ENCODE assay signal across 8 mouse cellular contexts in genomic region chr2:83812483-83813272, GRCm38 (mm10). TPM values are rescaled to one million over a fixed set of nuclear protein-coding genes. Genes with fewer than 3 reads are reported as not detected.
A peak's percentile ranks its signal among the peaks of the same experiment; 100 is the strongest.
DNase-seq lines count a peak whose midpoint lies in the region; ATAC-seq and TF ChIP-seq lines count a peak whose summit lies in the region.

Fam171b (plus strand) TSS chr2:83812636.

- intact Hi-C loops in left cerebral cortex, postnatal 14 days (cut with DNase I), result loop anchor here (5.0 to 10.0 kb wide), 2 partner anchors 85 to 612 kb away; partner anchors contain the start of gene Calcrl

- H3K4me2 ChIP-seq in intestine, embryonic 14.5 days (ENCODE audit: low read length), result peak within 1 kb of the TSS; percentile 77

- DNase-seq in gastrocnemius, postnatal 25 days, result peak; percentile 72
- DNase-seq in intestine, embryonic 14.5 days (ENCODE audit: low spot score), result peak; percentile 84
- DNase-seq in left cerebral cortex, postnatal 14 days (ENCODE audit: low spot score in 2 of 2), result peak; percentile 85 to 88
- DNase-seq in right cerebral cortex, postnatal 25 days, result peak; percentile 93
- DNase-seq in yolk sac, embryonic 10.5 days (ENCODE audit: low spot score), result peak; percentile 69

- TF ChIP-seq CTCF in cortical plate, adult 2 months (IDR thresholded peaks at IDR 0.05; ENCODE audit: extremely low read depth, insufficient read depth, low read length), result no peak

- H3K9ac ChIP-seq in intestine, embryonic 14.5 days (ENCODE audit: low read length), result peak within 1 kb of the TSS; percentile 57

- peak within 1 kb of the TSS; percentile 98 for H3K4me3 ChIP-seq in cortical plate, adult 2 months (ENCODE audit: insufficient read depth, low read length)
- peak within 1 kb of the TSS; percentile 59 for H3K4me3 ChIP-seq in intestine, embryonic 14.5 days (ENCODE audit: low read depth, low read length)

- no peaks in the 10 kb centered on the region for H3K9me3 ChIP-seq in intestine, embryonic 14.5 days (ENCODE audit: control insufficient read depth, low read length)

- H3K36me3 ChIP-seq in intestine, embryonic 14.5 days (ENCODE audit: control insufficient read depth, insufficient read depth, low read length), result no peaks in the 10 kb centered on the region

- under 1% methylated on average over 60 of the region's 63 CpGs for WGBS in intestine, embryonic 14.5 days

- H3K27ac ChIP-seq in cortical plate, adult 2 months (ENCODE audit: insufficient read depth, low read length), result peak within 1 kb of the TSS; percentile 100
- peak within 1 kb of the TSS; percentile 74 for H3K27ac ChIP-seq in intestine, embryonic 14.5 days (ENCODE audit: low read depth)

- H3K27me3 ChIP-seq in intestine, embryonic 14.5 days (replicated peaks; ENCODE audit: control insufficient read depth, insufficient read depth, low read length), result peaks cover 7% of the 10 kb centered on the region; the same call in 1 of the 2 replicates

- peak; percentile 75 for ATAC-seq in activated CD4-positive, CD25-positive, alpha-beta regulatory T cell, adult 4 months
- ATAC-seq in intestine, embryonic 14.5 days (replicated peaks; ENCODE audit: low FRiP score, low TSS enrichment, low read depth), result peak; percentile 85
- peak; percentile 84 for ATAC-seq in megakaryocyte-erythroid progenitor cell, adult 5-6 weeks (replicated peaks; ENCODE audit: low FRiP score, low TSS enrichment, poor library complexity, severe bottlenecking)

- peaks cover 10% of the 10 kb centered on the region for H3K4me1 ChIP-seq in cortical plate, adult 2 months (ENCODE audit: control insufficient read depth, insufficient read depth, low read length)
- no peaks in the 10 kb centered on the region; the same call in 1 of the 2 replicates for H3K4me1 ChIP-seq in intestine, embryonic 14.5 days (replicated peaks; ENCODE audit: control insufficient read depth, insufficient read depth, low read length)

- no peak; the same call in 1 of the 2 replicates for TF ChIP-seq POLR2A in cortical plate, adult 2 months (IDR thresholded peaks at IDR 0.05; ENCODE audit: extremely low read depth, insufficient read depth, low read length)

RNA-seq across cellular contexts. Expression of gene Fam171b, which starts in this region (rescaled TPM):
- polyA plus RNA-seq in activated CD4-positive, CD25-positive, alpha-beta regulatory T cell, adult 4 months (2017; shearing (Covaris generic)), result under 1 TPM; 0.20 to 0.65 TPM
- polyA plus RNA-seq in cortical plate, adult 2 months (2012; rRNA removed), result 123 and 131 TPM in 2 replicates
- total RNA-seq in gastrocnemius, postnatal 25 days (2021), result 1 to 10 TPM; 1.2 to 3.1 TPM
- polyA plus RNA-seq in intestine, embryonic 14.5 days (2014; fragmentation: Nextera tagmentation; extraction: Ambion mirVana), result 13.9 and 18.4 TPM in 2 replicates
- 100 to 1,000 TPM; 212 to 215 TPM for total RNA-seq in left cerebral cortex, postnatal 14 days (2021)
- total RNA-seq in megakaryocyte-erythroid progenitor cell, adult 5-6 weeks (2014; fragmentation: Nextera tagmentation), result not detected in 2 replicates
- total RNA-seq in megakaryocyte-erythroid progenitor cell, adult 5-6 weeks (2017), result 0.19 TPM in 1 of 2 replicates, not detected in the other

Comparison
In these comparisons a context has a peak if more than half of its experiments do, and no peak if none do; other contexts are left out.
1. Peak in every context shown above with its lines: DNase-seq, ATAC-seq, H3K4me3 ChIP-seq and H3K27ac ChIP-seq.
2. RNA of gene Fam171b (total RNA-seq): 212 to 215 TPM in left cerebral cortex, postnatal 14 days; 1.2 to 3.1 TPM in gastrocnemius, postnatal 25 days and 0.19 TPM in megakaryocyte-erythroid progenitor cell, adult 5-6 weeks; every median in the first group is over 10 times any median in the second.
3. Peak in ATAC-seq in activated CD4-positive, CD25-positive, alpha-beta regulatory T cell, adult 4 months; RNA of the gene not detected or under 1 TPM.
4. Peak in ATAC-seq in megakaryocyte-erythroid progenitor cell, adult 5-6 weeks; RNA of the gene not detected or under 1 TPM.